Mouse (Mus musculus) heart, postnatal 0 days (tissue): ENCODE measurements around the gene Gm17019. TPM values are rescaled to one million over a fixed set of nuclear protein-coding genes. Genes with fewer than 3 reads are reported as not detected.
"Not testable (repeated sequence)": the region's sequence is repeated elsewhere in the genome, so short reads cannot be mapped to it uniquely, and the experiment has no call there.

Experiments
- ATAC-seq: fragments of 200-750 bp; cut with Nextera tagmentation; 2 replicates; pipeline ENCODE4 v1.8.0; 2017; ENCODE audit warnings: low read depth, moderate number of reproducible peaks, moderate library complexity; ENCODE audit not compliant: insufficient read depth
- DNase-seq: peaks from one replicate; pipeline ENCODE4 v3.0.0-alpha.2; 2016; ENCODE audit warnings: low spot score
- H3K27ac ChIP-seq: fragments of 300-500 bp; sonication (generic); 2 replicates; pipeline ENCODE4 v1.5.1; 2014; ENCODE audit warnings: low read depth, mild to moderate bottlenecking
- H3K27me3 ChIP-seq: fragments of 300-500 bp; sonication (generic); 2 replicates; pipeline ENCODE4 v1.6.1; 2014; ENCODE audit warnings: low read length, mixed read lengths; ENCODE audit not compliant: control insufficient read depth, insufficient read depth
- H3K36me3 ChIP-seq: fragments of 300-500 bp; sonication (generic); replicated peaks from 2 replicates; pipeline ENCODE4 v1.6.1; 2014; ENCODE audit warnings: low read length, mixed read lengths; ENCODE audit not compliant: control insufficient read depth, insufficient read depth
- H3K4me1 ChIP-seq: fragments of 300-500 bp; sonication (generic); 2 replicates; pipeline ENCODE4 v1.6.1; 2014; ENCODE audit warnings: antibody characterized with exemption; ENCODE audit not compliant: control insufficient read depth, insufficient read depth
- H3K4me2 ChIP-seq: fragments of 300-500 bp; sonication (generic); 2 replicates; pipeline ENCODE4 v1.6.1; 2014; ENCODE audit warnings: low read depth, mild to moderate bottlenecking, low read length, moderate library complexity
- H3K4me3 ChIP-seq: fragments of 300-500 bp; sonication (generic); 2 replicates; pipeline ENCODE4 v1.5.1; 2014; ENCODE audit warnings: low read depth, low read length
- H3K9ac ChIP-seq: fragments of 300-500 bp; sonication (generic); replicated peaks from 2 replicates; pipeline ENCODE4 v1.6.1; 2014; ENCODE audit warnings: low read depth, low read length, mixed read lengths
- H3K9me3 ChIP-seq: fragments of 300-500 bp; sonication (generic); replicated peaks from 2 replicates; pipeline ENCODE4 v1.6.1; 2016; ENCODE audit warnings: low read length; ENCODE audit not compliant: control insufficient read depth
- WGBS: fragments of 180-500 bp; shearing (Covaris S2); extraction: QIAGEN DNeasy Blood & Tissue Kit; methylation state at CpG from one replicate; pipeline ENCODE4 v1.1.7; 2014; 5-methylcytosine and 5-hydroxymethylcytosine counted together
- polyA plus RNA-seq: library from polyadenylated mRNA; unstranded; fragments of >200 nt; fragmentation: Nextera tagmentation; extraction: Ambion mirVana; gene quantifications from 2 replicates; pipeline ENCODE4 v1.2.1, GENCODE M21; 2015
- total RNA-seq: library from RNA; depleted of rRNA; stranded (reverse); fragments of >200 nt; gene quantifications from 2 replicates; pipeline ENCODE4 v1.2.3, GENCODE M21; 2014; ENCODE audit warnings: low replicate concordance; rRNA removed

Gene Gm17019
- total RNA-seq: not detected in 2 replicates
- polyA plus RNA-seq: not detected in 2 replicates

- not testable (repeated sequence) for ATAC-seq, H3K4me2 ChIP-seq, H3K4me3 ChIP-seq, H3K27me3 ChIP-seq, DNase-seq, H3K9me3 ChIP-seq, H3K9ac ChIP-seq, H3K4me1 ChIP-seq, H3K36me3 ChIP-seq, H3K27ac ChIP-seq
- WGBS: 35% methylated on average over 1 of the region's 1 CpGs
Observed at GRCm38 (mm10) chr5:15032898-15033297, at the start of gene Gm17019. Gm17019 (minus strand) TSS chr5:15032998.

DNA sequence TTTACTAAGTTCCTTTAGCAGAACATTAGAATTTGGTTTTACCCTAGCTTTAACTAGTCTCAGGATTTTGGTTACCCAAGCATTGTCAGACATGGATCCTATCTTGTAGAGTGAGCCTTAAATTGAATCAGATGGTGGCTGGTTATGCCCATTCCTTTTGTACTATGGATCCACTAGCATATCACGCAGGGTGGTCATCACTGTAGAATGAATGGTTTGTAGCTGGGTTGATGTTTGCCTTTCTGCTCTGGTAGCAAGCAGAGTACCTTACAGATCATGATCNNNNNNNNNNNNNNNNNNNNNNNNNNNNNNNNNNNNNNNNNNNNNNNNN lies 29.6 kb upstream of the Gm17019 start:
- 67% methylated on average over 1 of the region's 1 CpGs for WGBS
- not testable (repeated sequence) for DNase-seq, H3K4me1 ChIP-seq, H3K9me3 ChIP-seq, H3K4me2 ChIP-seq, H3K27me3 ChIP-seq, H3K27ac ChIP-seq, H3K36me3 ChIP-seq, ATAC-seq, H3K9ac ChIP-seq, H3K4me3 ChIP-seq

DNA sequence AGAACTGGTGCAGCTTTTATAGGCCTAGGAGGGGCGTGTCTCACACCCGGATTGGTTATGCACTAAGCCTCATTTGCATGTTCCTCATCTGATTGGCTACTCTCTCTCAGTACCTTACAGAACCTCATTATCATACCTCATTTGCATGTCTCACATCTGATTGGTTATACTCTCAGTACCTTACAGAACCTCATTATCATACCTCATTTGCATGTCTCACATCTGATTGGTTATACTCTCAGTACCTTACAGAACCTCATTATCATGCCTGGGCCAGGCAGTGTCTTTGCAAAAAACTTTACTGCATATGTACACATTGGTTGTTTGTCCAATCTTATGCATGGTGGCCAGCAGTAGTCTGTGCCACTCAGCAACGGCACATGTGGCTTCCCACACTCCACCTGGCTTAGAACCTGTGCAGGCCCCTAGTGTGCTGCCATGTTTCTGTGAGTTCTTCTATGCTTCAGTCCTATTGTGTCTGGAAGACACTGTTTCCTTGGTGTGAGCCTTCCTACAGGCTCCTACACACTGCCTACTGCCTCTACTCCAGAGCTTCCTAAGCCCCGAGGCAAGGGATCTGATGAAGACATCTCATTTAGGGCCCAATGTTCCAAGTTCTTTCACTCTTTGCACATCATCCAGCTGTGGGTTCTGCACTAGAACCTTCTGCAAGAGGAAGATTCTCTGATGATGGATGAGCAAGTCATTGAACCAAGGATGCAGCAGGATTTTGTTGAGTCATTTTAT lies 29.0 kb upstream of the Gm17019 start:
- not testable (repeated sequence) for H3K27ac ChIP-seq, H3K9me3 ChIP-seq, H3K4me1 ChIP-seq, H3K4me2 ChIP-seq, H3K27me3 ChIP-seq, DNase-seq, H3K9ac ChIP-seq, H3K4me3 ChIP-seq, H3K36me3 ChIP-seq
- ATAC-seq: peak; percentile 60
- WGBS: 68% methylated on average over 4 of the region's 4 CpGs

DNA sequence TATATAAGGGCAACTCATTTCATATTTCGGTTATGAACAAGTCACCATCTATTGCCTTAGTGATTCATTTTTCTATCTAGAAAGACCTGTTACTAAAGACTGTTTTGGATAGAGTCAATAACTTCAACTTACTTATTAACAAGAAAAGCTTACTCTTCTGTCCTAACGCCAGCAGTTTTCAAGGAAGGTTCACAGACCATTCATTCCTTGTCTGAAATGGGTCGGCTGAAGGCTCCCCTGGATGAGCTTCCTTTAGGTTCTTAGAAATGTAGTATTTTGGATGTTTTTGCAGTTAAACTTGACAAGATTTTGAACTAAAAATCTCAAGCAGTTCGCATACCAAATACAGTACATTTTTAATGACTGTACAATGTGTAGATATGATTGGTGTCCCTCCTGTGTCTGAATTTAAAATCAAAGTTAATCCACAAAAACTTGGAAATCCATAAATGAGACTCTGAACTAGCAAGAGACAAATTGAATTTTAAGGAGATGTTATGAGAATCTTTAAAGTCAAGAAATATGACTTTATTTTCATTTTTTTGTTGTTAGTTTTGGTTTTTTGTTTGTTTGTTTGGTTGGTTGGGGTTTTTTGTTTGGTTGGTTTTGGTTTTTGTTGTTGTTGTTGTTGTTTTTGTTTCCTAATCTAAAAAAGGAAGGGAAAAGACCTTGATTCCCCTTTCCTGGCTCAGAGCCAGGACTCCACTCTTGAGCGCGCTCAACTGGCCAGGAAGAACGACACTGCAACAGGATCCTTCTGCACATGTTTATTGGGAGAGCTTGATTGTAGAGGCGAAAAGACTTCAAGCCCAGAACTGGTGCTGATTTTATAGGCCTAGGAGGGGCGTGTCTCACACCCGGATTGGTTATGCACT lies 21.6 kb upstream of the Gm17019 start:
- H3K27me3 ChIP-seq, H3K36me3 ChIP-seq, ATAC-seq, H3K4me2 ChIP-seq, H3K9ac ChIP-seq, H3K4me1 ChIP-seq, H3K9me3 ChIP-seq, H3K4me3 ChIP-seq, DNase-seq, H3K27ac ChIP-seq: not testable (repeated sequence)
- 63% methylated on average over 10 of the region's 10 CpGs for WGBS

DNA sequence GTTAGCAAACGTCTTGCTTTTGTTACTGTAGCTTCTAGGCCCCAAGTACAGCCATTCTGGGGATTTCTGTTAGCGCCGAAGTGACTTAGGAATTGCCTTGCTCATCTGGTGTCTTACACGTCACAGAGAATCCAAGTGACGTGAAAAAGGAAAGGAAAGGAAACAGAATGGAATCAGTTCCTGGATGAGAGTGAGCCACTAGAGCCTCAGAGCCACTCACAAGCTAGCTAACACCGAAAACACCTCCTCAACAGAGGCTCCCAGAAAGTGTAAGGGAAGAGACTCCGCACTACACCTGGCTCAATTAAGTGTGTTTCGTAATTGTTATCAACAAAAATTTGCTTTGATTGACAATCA lies 20.8 kb upstream of the Gm17019 start:
- 73% methylated on average over 7 of the region's 8 CpGs for WGBS
- H3K27me3 ChIP-seq, DNase-seq, H3K9ac ChIP-seq, H3K4me1 ChIP-seq, H3K27ac ChIP-seq, H3K36me3 ChIP-seq, H3K9me3 ChIP-seq, ATAC-seq, H3K4me3 ChIP-seq, H3K4me2 ChIP-seq: not testable (repeated sequence)

DNA sequence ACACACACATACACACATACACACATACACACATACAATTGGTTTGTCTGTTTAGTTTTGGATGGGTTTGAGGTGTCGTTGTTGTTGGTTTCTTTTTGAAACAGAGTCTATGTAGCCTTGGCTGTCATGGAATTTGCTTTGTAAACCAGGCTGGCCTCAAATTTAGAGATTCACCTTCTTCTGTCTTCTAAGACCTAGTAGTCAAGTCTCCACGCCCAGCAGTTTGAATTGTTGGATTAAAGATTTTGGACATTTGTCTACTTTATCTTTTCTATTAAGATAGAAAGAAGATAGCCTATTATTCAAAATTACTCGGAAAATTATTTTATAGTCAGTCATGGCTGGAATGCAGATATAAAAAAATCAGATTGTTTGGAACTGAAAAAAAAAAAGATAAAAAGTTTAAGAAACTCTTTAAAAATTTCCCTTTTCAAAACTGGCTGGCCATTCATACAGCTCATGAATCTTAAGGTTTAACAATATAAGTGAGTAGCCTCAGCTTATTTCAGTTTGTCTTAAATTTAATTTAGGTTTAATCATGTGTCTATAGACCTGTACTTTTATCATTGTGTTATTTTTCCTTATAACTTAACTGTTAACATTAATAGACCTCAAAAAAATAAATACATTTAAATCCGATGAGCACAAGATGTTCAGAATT lies 20.3 kb upstream of the Gm17019 start:
- H3K4me2 ChIP-seq, H3K9ac ChIP-seq, H3K4me1 ChIP-seq, H3K4me3 ChIP-seq, DNase-seq, H3K27ac ChIP-seq, H3K36me3 ChIP-seq, H3K27me3 ChIP-seq, H3K9me3 ChIP-seq, ATAC-seq: not testable (repeated sequence)
- WGBS: 65% methylated on average over 4 of the region's 4 CpGs

DNA sequence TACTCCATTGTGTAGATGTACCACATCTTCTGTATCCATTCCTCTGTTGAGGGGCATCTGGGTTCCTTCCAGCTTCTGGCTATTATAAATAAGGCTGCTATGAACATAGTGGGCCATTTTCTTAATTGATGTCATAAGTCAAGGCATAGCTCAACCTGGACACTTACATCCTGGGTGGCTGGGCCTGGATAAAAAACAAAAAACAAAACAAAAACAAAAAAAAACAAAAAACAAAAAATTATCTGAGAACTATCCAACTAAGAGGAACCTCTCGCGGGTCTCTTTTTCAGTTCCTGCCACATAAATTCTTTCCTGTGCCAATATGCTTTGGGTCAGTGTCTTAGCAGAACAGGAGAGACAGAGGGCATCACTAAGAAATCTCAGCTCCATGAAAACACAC lies 18.0 kb upstream of the Gm17019 start:
- not testable (repeated sequence) for H3K36me3 ChIP-seq, DNase-seq, ATAC-seq, H3K27me3 ChIP-seq, H3K27ac ChIP-seq, H3K9me3 ChIP-seq, H3K4me1 ChIP-seq, H3K9ac ChIP-seq, H3K4me2 ChIP-seq, H3K4me3 ChIP-seq
- 70% methylated on average over 2 of the region's 2 CpGs for WGBS
